21 mouse cellular contexts compared by ENCODE assay signal in the genomic region with DNA sequence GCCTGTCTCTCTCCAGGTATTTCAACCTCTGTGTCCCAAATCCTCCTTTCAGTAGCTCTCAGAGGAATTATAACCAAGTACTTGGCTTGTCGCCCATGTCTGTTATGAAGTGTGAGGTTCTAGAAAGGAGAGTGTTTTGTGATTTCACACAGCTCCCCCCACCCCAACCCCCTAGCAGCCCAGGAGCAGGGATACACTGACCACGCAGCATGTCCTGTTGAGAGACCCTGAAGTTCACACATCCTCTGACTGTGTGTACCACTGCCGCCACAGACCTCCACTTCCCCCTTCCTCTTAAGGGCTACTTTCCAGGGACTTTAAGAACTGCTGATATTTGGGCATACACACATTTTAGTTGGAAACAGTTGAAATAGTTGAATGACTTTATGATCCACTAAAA.
A peak's percentile ranks its signal among the peaks of the same experiment; 100 is the strongest.
DNase-seq lines count a peak whose midpoint lies in the region; ATAC-seq and TF ChIP-seq lines count a peak whose summit lies in the region.
"Had no signal": no experiment of that assay in that cellular context is flagged by ENCODE, and none has a peak within 500 bp of the region (broad histone marks: within the 10 kb centered on the region; RNA-seq: fewer than 3 reads in every experiment).

No protein-coding gene starts in this region.

- no peak for ATAC-seq in kidney, postnatal 0 days (replicated peaks; ENCODE audit: low FRiP score, low read depth)
- ATAC-seq in midbrain, embryonic 11.5 days (ENCODE audit: low FRiP score), result no peak
- no peak for ATAC-seq in midbrain, postnatal 0 days (ENCODE audit: low FRiP score)
- peak; percentile 77; the same call in 1 of the 2 replicates for ATAC-seq in limb, embryonic 12.5 days (ENCODE audit: insufficient number of reproducible peaks, insufficient read depth, low FRiP score, low TSS enrichment, low read depth)
- ATAC-seq in megakaryocyte progenitor cell, adult 5-6 weeks (replicated peaks; ENCODE audit: poor library complexity), result peak; percentile 50; the same call in 1 of the 2 replicates
- ATAC-seq: activated CD4-positive, CD25-positive, alpha-beta regulatory T cell, adult 4 months; forebrain, embryonic 15.5 days; Patski had no signal

- 37% methylated on average over 3 of the region's 3 CpGs for WGBS in kidney, postnatal 0 days
- 77% methylated on average over 3 of the region's 3 CpGs for WGBS in midbrain, embryonic 11.5 days
- WGBS in midbrain, postnatal 0 days, result 90% methylated on average over 3 of the region's 3 CpGs
- 22% methylated on average over 3 of the region's 3 CpGs for WGBS in limb, embryonic 12.5 days

- no peaks in the 10 kb centered on the region for H3K9me3 ChIP-seq in kidney, postnatal 0 days (replicated peaks; ENCODE audit: low read length)
- no peaks in the 10 kb centered on the region for H3K9me3 ChIP-seq in midbrain, embryonic 11.5 days (ENCODE audit: control insufficient read depth, low read length)
- H3K9me3 ChIP-seq in midbrain, postnatal 0 days (ENCODE audit: low read length), result no peaks in the 10 kb centered on the region
- no peaks in the 10 kb centered on the region for H3K9me3 ChIP-seq in limb, embryonic 12.5 days
- H3K9me3 ChIP-seq: embryonic facial prominence, embryonic 12.5 days; forebrain, embryonic 15.5 days; heart, embryonic 13.5 days; hindbrain, embryonic 15.5 days had no signal

- no peak overlapping the region for H3K4me2 ChIP-seq in kidney, postnatal 0 days (ENCODE audit: low read length)
- H3K4me2 ChIP-seq in midbrain, embryonic 11.5 days, result no peak overlapping the region
- H3K4me2 ChIP-seq in midbrain, postnatal 0 days (ENCODE audit: low read depth, low read length, poor library complexity, severe bottlenecking), result no peak overlapping the region
- H3K4me2 ChIP-seq in limb, embryonic 12.5 days, result peak overlapping the region; percentile 39
- H3K4me2 ChIP-seq: embryonic facial prominence, embryonic 12.5 days; forebrain, embryonic 15.5 days; heart, embryonic 13.5 days; hindbrain, embryonic 15.5 days had no signal

- H3K9ac ChIP-seq in kidney, postnatal 0 days (ENCODE audit: low read depth, low read length), result no peak overlapping the region
- no peak overlapping the region for H3K9ac ChIP-seq in midbrain, embryonic 11.5 days (ENCODE audit: low read length)
- no peak overlapping the region for H3K9ac ChIP-seq in midbrain, postnatal 0 days (replicated peaks; ENCODE audit: low read length, poor library complexity, severe bottlenecking)
- H3K9ac ChIP-seq in limb, embryonic 12.5 days (replicated peaks), result no peak overlapping the region; the same call in 1 of the 2 replicates
- H3K9ac ChIP-seq: embryonic facial prominence, embryonic 12.5 days; forebrain, embryonic 15.5 days; heart, embryonic 13.5 days; hindbrain, embryonic 15.5 days had no signal

- H3K36me3 ChIP-seq in kidney, postnatal 0 days (ENCODE audit: insufficient read depth, low read length), result no peaks in the 10 kb centered on the region
- H3K36me3 ChIP-seq in midbrain, embryonic 11.5 days (ENCODE audit: control insufficient read depth, insufficient read depth, low read length), result no peaks in the 10 kb centered on the region
- no peaks in the 10 kb centered on the region for H3K36me3 ChIP-seq in midbrain, postnatal 0 days (ENCODE audit: insufficient read depth, low read length)
- no peaks in the 10 kb centered on the region for H3K36me3 ChIP-seq in limb, embryonic 12.5 days
- H3K36me3 ChIP-seq: embryonic facial prominence, embryonic 12.5 days; forebrain, embryonic 15.5 days; heart, embryonic 13.5 days; hindbrain, embryonic 15.5 days had no signal

- H3K27ac ChIP-seq in kidney, postnatal 0 days, result peak overlapping the region; percentile 1; the same call in 1 of the 2 replicates
- no peak overlapping the region for H3K27ac ChIP-seq in midbrain, embryonic 11.5 days (ENCODE audit: low read depth, low read length)
- no peak overlapping the region for H3K27ac ChIP-seq in midbrain, postnatal 0 days (ENCODE audit: low read depth, low read length)
- H3K27ac ChIP-seq in limb, embryonic 12.5 days, result peak overlapping the region; percentile 72
- H3K27ac ChIP-seq: embryonic facial prominence, embryonic 12.5 days; forebrain, embryonic 15.5 days; heart, embryonic 13.5 days; hindbrain, embryonic 15.5 days had no signal

- H3K4me3 ChIP-seq in kidney, postnatal 0 days (replicated peaks; ENCODE audit: low read depth, low read length), result no peak overlapping the region
- H3K4me3 ChIP-seq in midbrain, embryonic 11.5 days (ENCODE audit: low read depth, low read length), result no peak overlapping the region
- no peak overlapping the region for H3K4me3 ChIP-seq in midbrain, postnatal 0 days (ENCODE audit: low read depth, low read length)
- H3K4me3 ChIP-seq in limb, embryonic 12.5 days (replicated peaks), result no peak overlapping the region
- H3K4me3 ChIP-seq: embryonic facial prominence, embryonic 12.5 days; forebrain, embryonic 15.5 days; heart, embryonic 13.5 days; hindbrain, embryonic 15.5 days had no signal

- DNase-seq in kidney, postnatal 0 days (ENCODE audit: low spot score), result no peak
- DNase-seq in kidney, adult 18-20 months, result no peak
- DNase-seq in midbrain, embryonic 11.5 days (ENCODE audit: low spot score, missing footprints), result peak; percentile 57
- DNase-seq in midbrain, postnatal 0 days (ENCODE audit: low spot score), result no peak
- no peak for DNase-seq in B cell, adult 2 months
- no peak for DNase-seq in frontal cortex, adult 2 months (ENCODE audit: extremely low spot score in 1 of 2, low spot score in 1 of 2)
- DNase-seq: adrenal gland, postnatal 14 days; cerebellum, adult 11-12 months; cerebellum, adult 9-11 months; embryo, embryonic 11 days; gastrocnemius, postnatal 10 days; heart, postnatal 36 days had no signal

- H3K4me1 ChIP-seq in kidney, postnatal 0 days (replicated peaks; ENCODE audit: insufficient read depth, low read length), result no peaks in the 10 kb centered on the region
- no peaks in the 10 kb centered on the region for H3K4me1 ChIP-seq in midbrain, embryonic 11.5 days (ENCODE audit: control insufficient read depth, insufficient read depth, low read length)
- H3K4me1 ChIP-seq in midbrain, postnatal 0 days (ENCODE audit: insufficient read depth, low read length), result no peaks in the 10 kb centered on the region
- H3K4me1 ChIP-seq in limb, embryonic 12.5 days (replicated peaks), result peaks cover 33% of the 10 kb centered on the region
- H3K4me1 ChIP-seq: forebrain, embryonic 15.5 days; hindbrain, embryonic 15.5 days had no signal

- no peak for TF ChIP-seq CTCF in kidney, postnatal 0 days (IDR thresholded peaks at IDR 0.05; ENCODE audit: low read depth)
- no peak for TF ChIP-seq CTCF in midbrain, postnatal 0 days (IDR thresholded peaks at IDR 0.05)

- no peaks in the 10 kb centered on the region for H3K27me3 ChIP-seq in kidney, postnatal 0 days (ENCODE audit: insufficient read depth, low read length)
- no peaks in the 10 kb centered on the region for H3K27me3 ChIP-seq in midbrain, embryonic 11.5 days (ENCODE audit: control insufficient read depth, insufficient read depth, low read length)
- no peaks in the 10 kb centered on the region for H3K27me3 ChIP-seq in midbrain, postnatal 0 days (ENCODE audit: insufficient read depth, low read length)
- H3K27me3 ChIP-seq in limb, embryonic 12.5 days, result no peaks in the 10 kb centered on the region
- H3K27me3 ChIP-seq: CH12.LX; embryonic facial prominence, embryonic 12.5 days; forebrain, embryonic 15.5 days; heart, embryonic 13.5 days; hindbrain, embryonic 15.5 days; Patski had no signal

Comparison
In these comparisons a context has a peak if more than half of its experiments do, and no peak if none do; other contexts are left out.
1. ATAC-seq: peak in limb, embryonic 12.5 days (single experiment) and megakaryocyte progenitor cell, adult 5-6 weeks (single experiment); none in kidney, postnatal 0 days (single experiment), midbrain, embryonic 11.5 days (single experiment) and midbrain, postnatal 0 days (single experiment).
2. H3K27ac ChIP-seq: peak in kidney, postnatal 0 days (single experiment) and limb, embryonic 12.5 days (single experiment); none in midbrain, embryonic 11.5 days (single experiment) and midbrain, postnatal 0 days (single experiment).